Mouse (Mus musculus): ENCODE data around the gene Ndrg4.
"Not testable (repeated sequence)": the region's sequence is repeated elsewhere in the genome, so short reads cannot be mapped to it uniquely, and the experiment has no call there.

Gene Ndrg4

GRCm38 (mm10) chr8:95676631-95677030 lies at the start of gene Ndrg4:
TSS of gene Ndrg4 (plus strand) at chr8:95676980.
- no peak for DNase-seq (ENCODE audit: low spot score in 2 of 2)

DNA sequence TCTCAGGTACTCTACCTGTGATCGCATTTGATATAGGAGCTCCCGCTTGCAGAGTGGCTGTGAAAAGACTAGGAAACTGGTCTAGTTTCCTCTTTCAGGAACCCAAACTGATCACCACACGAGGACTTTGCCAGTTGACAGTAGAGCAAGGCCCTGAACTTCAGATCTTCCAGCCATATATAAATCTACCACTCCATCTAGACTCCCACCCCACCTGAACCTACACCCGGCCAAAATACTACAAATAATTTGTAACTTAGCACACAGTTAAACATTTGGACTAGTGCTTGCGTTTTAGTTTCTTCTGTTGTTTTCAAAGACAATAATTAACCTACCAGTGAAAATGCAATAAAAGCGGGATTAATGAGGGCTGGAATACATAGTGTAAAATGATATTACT lies 43.9 kb upstream of the Ndrg4 start:
- DNase-seq (ENCODE audit: low spot score in 2 of 2), result no peak

- peak; percentile 88 to 95 for DNase-seq (ENCODE audit: low spot score in 2 of 2)
Observed at GRCm38 (mm10) chr8:95633262-95634062, 43.3 kb upstream of the Ndrg4 start, which contains the start of gene Gins3. TSS of gene Gins3 (plus strand) at chr8:95633453.

DNA sequence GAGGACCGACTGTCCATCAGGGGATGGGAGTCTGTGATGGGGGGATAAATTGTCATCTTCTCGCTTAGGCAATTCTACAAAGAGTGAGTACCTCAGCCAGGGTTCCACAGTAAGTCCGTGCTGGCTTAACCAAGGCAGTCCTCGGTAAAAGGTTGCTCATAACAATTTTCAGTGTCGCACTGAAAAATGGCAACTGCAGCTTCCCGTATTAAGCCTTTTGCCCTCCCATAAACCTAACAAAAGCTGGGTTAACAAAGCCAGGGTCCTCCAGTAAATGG lies 42.8 kb upstream of the Ndrg4 start:
- no peak for DNase-seq (ENCODE audit: low spot score in 2 of 2)

DNA sequence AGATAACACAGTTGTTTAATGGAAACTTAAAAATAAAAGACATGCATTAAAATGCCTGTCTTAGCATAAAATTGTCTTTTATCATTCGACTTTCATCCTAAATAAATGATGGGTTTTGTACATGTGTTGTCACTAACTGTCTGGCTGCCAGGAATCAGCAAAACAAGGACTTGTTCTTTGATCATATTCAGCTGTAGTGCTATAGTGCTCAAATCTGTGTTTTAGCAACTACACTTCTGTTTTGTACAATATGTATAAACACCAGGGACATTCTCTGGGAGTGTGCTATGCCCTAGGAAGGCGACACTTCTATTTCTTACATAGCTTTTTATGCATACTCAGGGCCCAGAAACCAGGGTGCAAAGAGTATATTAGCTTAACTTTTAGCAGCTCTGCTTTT lies 31.8 kb upstream of the Ndrg4 start:
- no peak for DNase-seq (ENCODE audit: low spot score in 2 of 2)

- DNase-seq (ENCODE audit: low spot score in 2 of 2), result no peak
Observed at GRCm38 (mm10) chr8:95648251-95648650, 28.5 kb upstream of the Ndrg4 start.

DNA sequence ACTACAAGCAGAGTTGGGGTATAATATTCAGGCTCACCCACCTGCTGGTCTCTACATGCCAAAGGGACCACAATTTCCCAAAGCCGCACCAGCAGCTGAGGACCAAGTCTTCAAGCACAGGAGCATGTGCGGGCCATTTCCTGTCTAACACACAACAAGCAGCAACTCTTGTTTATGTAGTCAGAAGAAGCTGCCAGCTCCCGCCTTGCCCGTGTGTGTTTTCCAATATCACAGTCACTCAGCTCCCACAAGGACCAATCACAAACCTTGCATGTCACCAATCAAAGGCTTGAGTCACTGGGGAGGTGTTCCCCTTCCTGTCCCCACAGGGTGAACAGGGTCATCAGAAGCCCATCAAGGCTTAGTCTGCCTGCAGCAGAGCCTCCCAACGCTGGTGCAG lies 23.4 kb upstream of the Ndrg4 start:
- DNase-seq (ENCODE audit: low spot score in 2 of 2), result no peak

DNA sequence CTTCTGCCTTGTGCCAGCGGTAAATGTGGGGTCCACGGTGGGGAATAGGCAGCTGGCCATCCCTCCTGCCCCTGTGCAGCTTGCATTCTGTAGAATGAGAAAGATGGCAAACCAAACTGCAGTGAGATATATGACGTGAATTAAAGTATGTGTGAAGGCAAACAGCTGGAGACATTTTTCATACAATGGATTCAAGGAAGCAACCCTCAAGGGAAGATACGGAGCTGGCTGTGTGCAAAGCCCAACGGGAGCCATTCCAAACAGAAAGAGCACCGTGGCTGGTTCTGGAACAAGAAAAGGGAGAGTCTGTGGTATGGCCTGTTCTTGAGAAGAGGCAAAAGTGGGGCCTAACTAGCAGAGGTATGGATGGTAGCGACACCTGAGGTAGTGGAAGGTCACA lies 20.9 kb upstream of the Ndrg4 start:
- no peak for DNase-seq (ENCODE audit: low spot score in 2 of 2)

DNA sequence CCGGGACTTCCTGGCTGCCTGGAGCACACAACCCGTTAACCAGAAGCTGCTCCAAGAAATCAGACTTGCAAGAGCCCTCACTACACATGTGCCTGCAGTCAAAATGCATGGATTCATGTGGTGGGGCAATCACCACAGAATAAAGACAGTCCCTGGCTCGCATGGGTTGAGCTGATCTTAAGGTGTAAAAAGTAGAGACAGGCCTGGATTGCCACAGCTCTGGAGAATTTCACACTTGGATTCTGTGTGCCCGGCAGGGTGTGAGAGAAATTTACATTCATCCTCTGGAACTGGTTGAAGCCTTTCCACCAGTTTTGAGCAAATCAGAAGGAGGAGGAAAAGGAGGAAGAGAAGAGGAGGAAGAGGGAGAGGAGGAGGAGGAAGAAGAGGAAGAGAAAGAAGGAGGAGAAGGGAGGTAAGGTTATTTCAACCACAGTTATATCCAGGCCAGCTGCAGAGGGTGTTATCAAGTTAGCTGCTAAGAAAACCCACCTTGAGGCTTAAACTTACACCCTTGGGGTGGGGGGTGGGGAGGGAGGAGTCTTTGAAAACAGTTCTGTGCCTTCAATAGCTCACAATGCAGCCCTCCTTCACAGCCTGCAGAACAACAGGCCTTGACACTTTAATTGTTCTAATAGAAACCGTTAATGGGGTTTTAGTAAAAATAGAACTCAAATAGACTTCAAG lies 20.3 kb upstream of the Ndrg4 start:
- DNase-seq (ENCODE audit: low spot score in 2 of 2), result no peak

- no peak for DNase-seq (ENCODE audit: low spot score in 2 of 2)
Observed at GRCm38 (mm10) chr8:95657523-95657922, 19.3 kb upstream of the Ndrg4 start.

GRCm38 (mm10) chr8:95660334-95660882 lies 16.4 kb upstream of the Ndrg4 start:
- DNase-seq (ENCODE audit: low spot score in 2 of 2), result no peak

DNA sequence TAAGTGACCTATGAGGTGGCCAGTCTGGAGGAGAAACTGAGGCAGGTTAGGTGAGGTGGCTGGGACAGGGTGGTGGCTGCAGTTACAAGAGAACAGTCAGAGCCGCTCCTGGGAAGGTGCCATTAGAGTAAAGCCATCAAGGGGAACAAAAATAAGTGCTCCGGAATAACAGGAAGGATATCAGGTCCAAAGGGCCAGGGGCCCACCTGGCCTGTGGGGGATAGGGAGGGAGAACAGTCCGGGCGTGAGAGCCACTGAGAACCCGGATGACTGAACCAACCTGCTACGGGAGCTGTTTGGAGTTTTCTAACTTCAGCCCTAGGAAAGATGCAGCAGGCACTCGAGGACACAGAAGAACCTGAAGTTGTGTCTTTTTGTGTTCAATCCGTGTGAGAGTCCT lies 15.7 kb upstream of the Ndrg4 start:
- no peak for DNase-seq (ENCODE audit: low spot score in 2 of 2)

DNA sequence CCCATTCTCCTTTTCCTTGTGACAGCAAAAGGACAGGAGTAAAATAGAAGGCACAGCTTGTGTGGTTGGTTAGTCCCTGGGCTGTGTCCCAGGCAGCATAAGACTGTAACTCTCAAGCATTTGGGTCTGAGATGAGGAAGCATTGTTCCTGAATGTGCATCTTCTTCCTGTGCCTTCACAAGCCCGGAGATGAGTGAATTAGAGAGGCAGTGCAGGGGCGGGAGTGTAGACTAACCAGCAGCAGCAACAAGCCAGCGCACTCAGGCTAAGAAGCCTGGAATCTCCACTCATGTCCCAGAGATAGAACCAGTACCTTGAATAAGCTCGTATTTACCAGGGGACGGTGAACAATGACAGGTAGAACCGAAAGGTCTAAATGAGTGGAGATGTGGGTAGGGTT lies 15.2 kb upstream of the Ndrg4 start:
- DNase-seq (ENCODE audit: low spot score in 2 of 2), result no peak

- no peak for DNase-seq (ENCODE audit: low spot score in 2 of 2)
Observed at GRCm38 (mm10) chr8:95662885-95663598, 13.7 kb upstream of the Ndrg4 start.

GRCm38 (mm10) chr8:95663599-95663949 lies 13.2 kb upstream of the Ndrg4 start:
- no peak for DNase-seq (ENCODE audit: low spot score in 2 of 2)

- not testable (repeated sequence) for DNase-seq (ENCODE audit: low spot score in 2 of 2)
Observed at GRCm38 (mm10) chr8:95665813-95666452, 10.8 kb upstream of the Ndrg4 start.

DNA sequence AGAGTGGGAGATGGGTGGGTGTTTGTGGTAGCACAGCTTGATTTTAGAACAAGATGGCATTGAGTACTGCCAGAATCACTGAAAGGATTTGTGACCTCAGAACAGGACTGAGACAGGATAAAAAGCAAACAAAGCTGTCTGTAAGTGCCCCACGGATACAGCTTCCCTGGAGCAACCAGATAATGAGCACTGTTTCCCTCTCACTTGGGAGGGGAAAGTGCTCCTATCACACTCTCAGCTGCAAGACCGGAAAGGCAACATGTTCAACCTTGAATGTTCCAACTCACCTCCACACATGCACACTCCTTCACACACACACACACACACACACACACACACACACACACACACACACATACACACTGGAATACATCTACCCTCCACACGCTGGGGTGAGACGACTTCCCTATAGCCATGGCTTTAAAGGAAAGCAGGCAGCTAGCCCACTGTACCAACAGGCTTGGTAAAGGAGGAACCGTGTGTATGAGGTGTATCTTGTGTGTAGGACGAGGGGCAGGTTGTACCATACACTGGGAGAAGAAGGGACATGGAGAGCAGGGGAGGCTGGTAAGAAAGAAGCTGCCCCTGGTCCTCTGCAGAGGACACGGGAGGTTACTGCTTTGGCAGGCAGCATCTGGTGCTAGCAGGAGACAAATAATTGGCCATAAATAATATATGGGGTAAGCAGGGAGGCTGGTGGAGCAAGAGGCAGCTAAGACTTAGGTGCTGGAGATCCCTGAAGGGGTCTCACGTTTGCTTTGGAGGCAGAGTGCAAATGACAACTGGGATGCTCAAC lies 8.4 kb upstream of the Ndrg4 start:
- DNase-seq (ENCODE audit: low spot score in 2 of 2), result no peak

- no peak for DNase-seq (ENCODE audit: low spot score in 2 of 2)
Observed at GRCm38 (mm10) chr8:95669967-95670366, 6.8 kb upstream of the Ndrg4 start.

GRCm38 (mm10) chr8:95671861-95672260 lies 4.9 kb upstream of the Ndrg4 start:
- DNase-seq (ENCODE audit: low spot score in 2 of 2), result no peak

DNA sequence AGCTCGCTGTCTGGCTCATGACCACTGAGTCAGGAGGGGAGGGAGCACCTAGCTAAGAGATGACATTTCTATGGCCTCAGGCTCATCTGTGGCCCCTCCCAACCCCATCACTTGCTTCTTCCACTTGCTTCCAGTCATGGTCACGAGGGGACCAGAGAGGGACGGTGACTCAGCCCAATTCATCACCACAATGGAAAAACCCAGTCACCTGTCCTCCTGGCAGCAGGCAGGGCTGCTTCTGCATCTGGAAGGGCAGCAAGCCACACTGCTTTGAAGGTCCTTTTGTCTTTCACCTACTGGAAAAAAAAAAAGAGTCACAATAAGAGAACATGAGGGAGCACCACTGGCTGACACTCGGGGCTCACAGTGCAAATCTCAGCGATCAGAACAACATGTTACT lies 4.0 kb upstream of the Ndrg4 start:
- no peak for DNase-seq (ENCODE audit: low spot score in 2 of 2)

DNA sequence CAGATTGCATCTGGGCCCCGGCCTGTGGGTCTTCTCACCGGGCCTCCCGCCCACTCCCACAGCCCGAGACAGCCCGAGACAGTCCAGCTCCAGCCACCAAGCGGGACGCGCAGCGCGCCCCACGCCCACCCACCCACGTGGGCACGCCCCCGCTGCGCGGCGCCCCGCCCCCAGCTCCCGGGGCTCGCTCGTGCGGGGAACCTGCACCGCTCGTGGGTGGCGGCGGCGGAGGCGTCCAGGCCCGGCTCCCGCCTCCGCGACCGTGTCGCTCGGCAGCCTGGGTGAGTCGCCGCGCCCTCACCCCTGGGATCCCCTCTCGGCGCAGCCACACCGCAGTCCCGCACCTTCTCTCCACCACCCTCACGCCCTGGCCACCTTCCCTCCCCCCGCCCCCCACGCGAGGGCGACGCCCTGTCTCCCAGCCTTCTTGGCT lies 827 bp downstream of the Ndrg4 start:
- no peak for DNase-seq (ENCODE audit: low spot score in 2 of 2)

Measured in frontal cortex, postnatal 36 days (tissue).